Mouse (Mus musculus) liver, embryonic 14.5 days (tissue): Measurements from ENCODE around the gene Arhgef16. TPM values are rescaled to one million over a fixed set of nuclear protein-coding genes. Genes with fewer than 3 reads are reported as not detected.

Experiments
- ATAC-seq: fragments of 200-750 bp; cut with Nextera tagmentation; 2 replicates; pipeline ENCODE4 v1.8.0; 2017; ENCODE audit warnings: moderate number of reproducible peaks, mild to moderate bottlenecking, moderate library complexity; ENCODE audit not compliant: insufficient read depth
- DNase-seq, 3 experiments: peaks; one replicate each; pipeline ENCODE4 v3.0.0-alpha.2; 2012 to 2013; ENCODE audit warnings: low read depth in 3 of 3, low spot score in 3 of 3
- H3K27ac ChIP-seq: fragments of 300-500 bp; sonication (generic); 2 replicates; pipeline ENCODE4 v1.5.1; 2014; ENCODE audit warnings: moderate library complexity, mild to moderate bottlenecking, control low read depth, inconsistent platforms
- H3K27me3 ChIP-seq: fragments of 300-500 bp; sonication (generic); 2 replicates; pipeline ENCODE4 v1.6.1; 2014; ENCODE audit warnings: mild to moderate bottlenecking, low read length, moderate library complexity; ENCODE audit not compliant: control insufficient read depth, insufficient read depth
- H3K36me3 ChIP-seq: fragments of 300-500 bp; sonication (generic); replicated peaks from 2 replicates; pipeline ENCODE4 v1.6.1; 2014; ENCODE audit warnings: low read depth; ENCODE audit not compliant: control insufficient read depth, insufficient read depth
- H3K4me1 ChIP-seq, 2 experiments: fragments of 200-500 bp in 1 of 2; fragments of 300-500 bp in 1 of 2; sonication (generic) in 1 of 2; replicated peaks; 2 replicates each; pipeline ENCODE4 v1.6.1; 2012 to 2014; ENCODE audit warnings: antibody characterized with exemption in 1 of 2, inconsistent platforms in 1 of 2, low read length in 1 of 2; ENCODE audit not compliant: control insufficient read depth in 2 of 2, insufficient read depth in 2 of 2
- H3K4me2 ChIP-seq: fragments of 300-500 bp; sonication (generic); 2 replicates; pipeline ENCODE4 v1.6.1; 2014; ENCODE audit warnings: low read depth, mild to moderate bottlenecking, control low read depth, moderate library complexity
- H3K4me3 ChIP-seq, 2 experiments: fragments of 200-500 bp in 1 of 2; fragments of 300-500 bp in 1 of 2; sonication (generic) in 1 of 2; 2 replicates each; pipeline ENCODE4 v1.5.1; 2012 to 2014; ENCODE audit warnings: low read depth in 2 of 2, low read length in 2 of 2, mild to moderate bottlenecking in 2 of 2, control low read depth in 1 of 2, inconsistent platforms in 1 of 2, moderate library complexity in 1 of 2; ENCODE audit not compliant: insufficient read depth in 1 of 2
- H3K9ac ChIP-seq: fragments of 300-500 bp; sonication (generic); replicated peaks from 2 replicates; pipeline ENCODE4 v1.6.1; 2014; ENCODE audit warnings: mild to moderate bottlenecking, control low read depth, moderate library complexity
- H3K9me3 ChIP-seq: fragments of 300-500 bp; sonication (generic); 2 replicates; pipeline ENCODE4 v1.6.1; 2016; ENCODE audit warnings: low read length, mixed read lengths; ENCODE audit not compliant: control insufficient read depth
- CTCF ChIP-seq: IDR thresholded peaks from 2 replicates; pipeline ENCODE4 v1.5.1; 2016; ENCODE audit warnings: antibody characterized with exemption, low read depth, control low read depth
- EP300 ChIP-seq: IDR thresholded peaks from 2 replicates; pipeline ENCODE4 v1.6.1; 2016; ENCODE audit warnings: antibody characterized with exemption, low read depth
- WGBS: fragments of 180-500 bp; shearing (Covaris S2); extraction: QIAGEN DNeasy Blood & Tissue Kit; methylation state at CpG from one replicate; pipeline ENCODE4 v1.1.7; 2014; ENCODE audit not compliant: insufficient replicate concordance; 5-methylcytosine and 5-hydroxymethylcytosine counted together
- polyA plus RNA-seq, 2 experiments: library from polyadenylated mRNA; depleted of rRNA in 1 of 2; stranded (reverse) in 1 of 2; unstranded in 1 of 2; fragments of >200 nt; fragmentation: Nextera tagmentation in 1 of 2; extraction: Ambion mirVana in 1 of 2; gene quantifications; 2 replicates each; pipeline versions ENCODE4 v1.2.1 to v1.2.3; 2012 to 2014

Arhgef16 gene
- polyA plus RNA-seq, 2 experiments = 2.5 to 3.6 TPM

- WGBS = 10% methylated on average over 20 of the region's 20 CpGs
- H3K4me1 ChIP-seq = 0 out of 4 replicates have a peak, but pooled peaks cover 0 to 2% of the 10 kb centered on the region in 2 experiments
- no peaks in the 10 kb centered on the region for H3K9me3 ChIP-seq
- ATAC-seq (no peak; the same call in 1 of the 2 replicates), DNase-seq (no peak)
- H3K36me3 ChIP-seq = no peaks in the 10 kb centered on the region
- no peaks in the 10 kb centered on the region for H3K27me3 ChIP-seq
- no peak for TF ChIP-seq EP300
- no peak for TF ChIP-seq CTCF
- no peak overlapping the region for H3K9ac ChIP-seq
- H3K27ac ChIP-seq = no peak overlapping the region
- no peak overlapping the region for H3K4me2 ChIP-seq
- no peak overlapping the region for H3K4me3 ChIP-seq
These were observed 27.0 kb upstream of the Arhgef16 start for GRCm38 (mm10) chr4:154328431-154328830.

GRCm38 (mm10) chr4:154325410-154325809, 23.9 kb upstream of the Arhgef16 start:
- ATAC-seq = no peak
- Histone ChIP-seq H3K9me3 (no peaks in the 10 kb centered on the region), H3K4me2 (no peak overlapping the region), H3K9ac (no peak overlapping the region), H3K36me3 (no peaks in the 10 kb centered on the region), H3K27ac (no peak overlapping the region), H3K4me3 (no peak overlapping the region), H3K27me3 (no peaks in the 10 kb centered on the region), H3K4me1 (0 out of 4 replicates have a peak, but pooled peaks cover 0 to 2% of the 10 kb centered on the region in 2 experiments)
- 51% methylated on average over 4 of the region's 4 CpGs for WGBS
- DNase-seq = no peak
- TF ChIP-seq EP300 (no peak), CTCF (no peak)

- H3K36me3 ChIP-seq = no peaks in the 10 kb centered on the region
- ATAC-seq = no peak
- H3K27me3 ChIP-seq = no peaks in the 10 kb centered on the region
- TF ChIP-seq EP300 (no peak), CTCF (no peak)
- WGBS = 54% methylated on average over 11 of the region's 11 CpGs
- no peaks in the 10 kb centered on the region for H3K4me1 ChIP-seq
- H3K4me3 ChIP-seq = no peak overlapping the region
- no peaks in the 10 kb centered on the region for H3K9me3 ChIP-seq
- DNase-seq = no peak
- H3K4me2 ChIP-seq = no peak overlapping the region
- no peak overlapping the region for H3K9ac ChIP-seq
- H3K27ac ChIP-seq = no peak overlapping the region
These were observed 12.1 kb upstream of the Arhgef16 start for GRCm38 (mm10) chr4:154313622-154313967.

GRCm38 (mm10) chr4:154312935-154313621, 11.6 kb upstream of the Arhgef16 start:
- no peak overlapping the region for H3K4me2 ChIP-seq
- ATAC-seq = no peak
- no peaks in the 10 kb centered on the region for H3K36me3 ChIP-seq
- WGBS = 44% methylated on average over 4 of the region's 4 CpGs
- no peak overlapping the region for H3K4me3 ChIP-seq
- no peak overlapping the region for H3K9ac ChIP-seq
- H3K27ac ChIP-seq = no peak overlapping the region
- no peaks in the 10 kb centered on the region for H3K9me3 ChIP-seq
- no peaks in the 10 kb centered on the region for H3K4me1 ChIP-seq
- DNase-seq = no peak
- no peaks in the 10 kb centered on the region for H3K27me3 ChIP-seq
- TF ChIP-seq EP300 (no peak), CTCF (no peak)

GRCm38 (mm10) chr4:154312143-154312812, 10.8 kb upstream of the Arhgef16 start:
- no peak overlapping the region for H3K4me2 ChIP-seq
- no peak overlapping the region for H3K4me3 ChIP-seq
- 53% methylated on average over 2 of the region's 2 CpGs for WGBS
- no peak overlapping the region for H3K27ac ChIP-seq
- H3K36me3 ChIP-seq = no peaks in the 10 kb centered on the region
- no peaks in the 10 kb centered on the region for H3K4me1 ChIP-seq
- H3K9ac ChIP-seq = no peak overlapping the region
- ATAC-seq (no peak), DNase-seq (no peak)
- no peaks in the 10 kb centered on the region for H3K27me3 ChIP-seq
- TF ChIP-seq CTCF = no peak
- TF ChIP-seq EP300 = no peak
- no peaks in the 10 kb centered on the region for H3K9me3 ChIP-seq
